Mouse (Mus musculus): ENCODE measurements around the gene Gm6588. TPM values are rescaled to one million over a fixed set of nuclear protein-coding genes. Genes with fewer than 3 reads are reported as not detected.

Gm6588 gene
- polyA plus RNA-seq, 1 experiment from 2014 or later: not detected

DNA sequence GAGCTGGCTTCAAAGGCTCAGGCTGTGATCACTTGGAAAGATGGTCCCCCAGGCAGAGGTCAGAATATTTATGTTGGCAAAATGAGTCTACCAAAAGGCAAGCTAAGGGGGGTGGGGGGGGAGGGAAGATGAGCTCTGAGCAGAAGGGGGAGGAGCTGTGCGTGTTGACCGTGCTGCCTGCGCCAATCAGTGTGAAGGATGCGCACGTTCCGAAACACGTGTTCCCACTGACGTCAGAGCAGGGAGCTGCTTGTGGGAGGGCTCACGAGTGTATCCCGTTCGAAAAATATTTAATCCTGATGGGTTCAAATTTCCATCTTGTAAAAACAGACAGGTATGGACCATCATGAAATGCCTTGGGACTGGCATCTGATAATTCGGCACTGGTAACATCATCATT is 29.7 kb upstream of the Gm6588 start:
- H3K4me1 ChIP-seq (ENCODE audit: control insufficient read depth, insufficient read depth, low read length): peaks cover 17% of the 10 kb centered on the region
- no peak overlapping the region for H3K9ac ChIP-seq (ENCODE audit: low read length)
- H3K9me3 ChIP-seq (ENCODE audit: control insufficient read depth, low read length): no peaks in the 10 kb centered on the region
- H3K27me3 ChIP-seq (ENCODE audit: control insufficient read depth, insufficient read depth, low read length): peaks cover 3% of the 10 kb centered on the region; the same call in 1 of the 2 replicates
- H3K36me3 ChIP-seq (ENCODE audit: control insufficient read depth, insufficient read depth, low read length): no peaks in the 10 kb centered on the region
- 30% methylated on average over 12 of the region's 12 CpGs for WGBS
- no peak for DNase-seq (ENCODE audit: low spot score, missing footprints)
- no peak overlapping the region for H3K4me3 ChIP-seq (ENCODE audit: low read depth, low read length)
- peak; percentile 47; the same call in 1 of the 2 replicates for ATAC-seq (ENCODE audit: low FRiP score)
- H3K4me2 ChIP-seq: peak overlapping the region; percentile 8; the same call in 1 of the 2 replicates
- no peak overlapping the region for H3K27ac ChIP-seq (ENCODE audit: low read depth, low read length)

GRCm38 (mm10) chr5:112426635-112427034 is 22.6 kb upstream of the Gm6588 start:
- Histone ChIP-seq H3K4me3 (ENCODE audit: low read depth, low read length) (no peak overlapping the region), H3K27me3 (ENCODE audit: control insufficient read depth, insufficient read depth, low read length) (peaks cover 10% of the 10 kb centered on the region), H3K9me3 (ENCODE audit: control insufficient read depth, low read length) (no peaks in the 10 kb centered on the region), H3K4me2 (no peak overlapping the region), H3K36me3 (ENCODE audit: control insufficient read depth, insufficient read depth, low read length) (no peaks in the 10 kb centered on the region), H3K4me1 (ENCODE audit: control insufficient read depth, insufficient read depth, low read length) (peaks cover 8% of the 10 kb centered on the region), H3K9ac (ENCODE audit: low read length) (no peak overlapping the region), H3K27ac (ENCODE audit: low read depth, low read length) (no peak overlapping the region)
- ATAC-seq (ENCODE audit: low FRiP score) (no peak), DNase-seq (ENCODE audit: low spot score, missing footprints) (no peak)
- 90% methylated on average over 7 of the region's 7 CpGs for WGBS

- H3K27me3 ChIP-seq (ENCODE audit: control insufficient read depth, insufficient read depth, low read length): peaks cover 10% of the 10 kb centered on the region
- H3K36me3 ChIP-seq (ENCODE audit: control insufficient read depth, insufficient read depth, low read length): no peaks in the 10 kb centered on the region
- H3K9me3 ChIP-seq (ENCODE audit: control insufficient read depth, low read length): no peaks in the 10 kb centered on the region
- peaks cover 11% of the 10 kb centered on the region for H3K4me1 ChIP-seq (ENCODE audit: control insufficient read depth, insufficient read depth, low read length)
- no peak overlapping the region for H3K4me2 ChIP-seq
- no peak overlapping the region for H3K4me3 ChIP-seq (ENCODE audit: low read depth, low read length)
- WGBS: 49% methylated on average over 2 of the region's 2 CpGs
- DNase-seq (ENCODE audit: low spot score, missing footprints) (peak; percentile 98), ATAC-seq (ENCODE audit: low FRiP score) (no peak)
- no peak overlapping the region for H3K27ac ChIP-seq (ENCODE audit: low read depth, low read length)
- no peak overlapping the region for H3K9ac ChIP-seq (ENCODE audit: low read length)
Observed at GRCm38 (mm10) chr5:112427283-112427682, 21.9 kb upstream of the Gm6588 start.

- ATAC-seq (ENCODE audit: low FRiP score) (peak; percentile 61), DNase-seq (ENCODE audit: low spot score, missing footprints) (peak; percentile 98)
- H3K27me3 ChIP-seq (ENCODE audit: control insufficient read depth, insufficient read depth, low read length): peaks cover 10% of the 10 kb centered on the region
- no peak overlapping the region for H3K4me3 ChIP-seq (ENCODE audit: low read depth, low read length)
- H3K27ac ChIP-seq (ENCODE audit: low read depth, low read length): no peak overlapping the region
- no peaks in the 10 kb centered on the region for H3K9me3 ChIP-seq (ENCODE audit: control insufficient read depth, low read length)
- H3K4me1 ChIP-seq (ENCODE audit: control insufficient read depth, insufficient read depth, low read length): peaks cover 11% of the 10 kb centered on the region
- no peaks in the 10 kb centered on the region for H3K36me3 ChIP-seq (ENCODE audit: control insufficient read depth, insufficient read depth, low read length)
- H3K9ac ChIP-seq (ENCODE audit: low read length): peak overlapping the region; percentile 20; the same call in 1 of the 2 replicates
- peak overlapping the region; percentile 33; the same call in 1 of the 2 replicates for H3K4me2 ChIP-seq
- 15% methylated on average over 19 of the region's 19 CpGs for WGBS
Observed at GRCm38 (mm10) chr5:112428944-112429343, 20.3 kb upstream of the Gm6588 start.

GRCm38 (mm10) chr5:112431120-112431775 is 18.0 kb upstream of the Gm6588 start:
- Histone ChIP-seq H3K27me3 (ENCODE audit: control insufficient read depth, insufficient read depth, low read length) (peaks cover 10% of the 10 kb centered on the region), H3K36me3 (ENCODE audit: control insufficient read depth, insufficient read depth, low read length) (no peaks in the 10 kb centered on the region), H3K4me3 (ENCODE audit: low read depth, low read length) (no peak overlapping the region), H3K9me3 (ENCODE audit: control insufficient read depth, low read length) (no peaks in the 10 kb centered on the region), H3K27ac (ENCODE audit: low read depth, low read length) (no peak overlapping the region), H3K4me2 (no peak overlapping the region), H3K9ac (ENCODE audit: low read length) (no peak overlapping the region), H3K4me1 (ENCODE audit: control insufficient read depth, insufficient read depth, low read length) (peaks cover 11% of the 10 kb centered on the region)
- ATAC-seq (ENCODE audit: low FRiP score) (0 out of 2 replicates have a peak, but pooled peaks have one; percentile 8), DNase-seq (ENCODE audit: low spot score, missing footprints) (no peak)
- WGBS: 16% methylated on average over 14 of the region's 14 CpGs

- no peak overlapping the region for H3K27ac ChIP-seq (ENCODE audit: low read depth, low read length)
- 37% methylated on average over 5 of the region's 5 CpGs for WGBS
- no peak overlapping the region for H3K4me3 ChIP-seq (ENCODE audit: low read depth, low read length)
- ATAC-seq (ENCODE audit: low FRiP score) (no peak), DNase-seq (ENCODE audit: low spot score, missing footprints) (no peak)
- no peak overlapping the region for H3K4me2 ChIP-seq
- peaks cover 11% of the 10 kb centered on the region for H3K4me1 ChIP-seq (ENCODE audit: control insufficient read depth, insufficient read depth, low read length)
- no peak overlapping the region for H3K9ac ChIP-seq (ENCODE audit: low read length)
- no peaks in the 10 kb centered on the region for H3K36me3 ChIP-seq (ENCODE audit: control insufficient read depth, insufficient read depth, low read length)
- no peaks in the 10 kb centered on the region for H3K9me3 ChIP-seq (ENCODE audit: control insufficient read depth, low read length)
- H3K27me3 ChIP-seq (ENCODE audit: control insufficient read depth, insufficient read depth, low read length): peaks cover 10% of the 10 kb centered on the region
Observed at GRCm38 (mm10) chr5:112432033-112432432, 17.2 kb upstream of the Gm6588 start.

GRCm38 (mm10) chr5:112433004-112433403 is 16.2 kb upstream of the Gm6588 start:
- Histone ChIP-seq H3K27ac (ENCODE audit: low read depth, low read length) (no peak overlapping the region), H3K36me3 (ENCODE audit: control insufficient read depth, insufficient read depth, low read length) (no peaks in the 10 kb centered on the region), H3K9ac (ENCODE audit: low read length) (no peak overlapping the region; the same call in 1 of the 2 replicates), H3K4me2 (no peak overlapping the region), H3K9me3 (ENCODE audit: control insufficient read depth, low read length) (no peaks in the 10 kb centered on the region), H3K4me3 (ENCODE audit: low read depth, low read length) (no peak overlapping the region), H3K4me1 (ENCODE audit: control insufficient read depth, insufficient read depth, low read length) (peaks cover 11% of the 10 kb centered on the region), H3K27me3 (ENCODE audit: control insufficient read depth, insufficient read depth, low read length) (peaks cover 10% of the 10 kb centered on the region)
- ATAC-seq (ENCODE audit: low FRiP score) (peak; percentile 13), DNase-seq (ENCODE audit: low spot score, missing footprints) (peak; percentile 98)
- 2% methylated on average over 8 of the region's 8 CpGs for WGBS

GRCm38 (mm10) chr5:112438535-112438934 is 10.7 kb upstream of the Gm6588 start:
- H3K27me3 ChIP-seq (ENCODE audit: control insufficient read depth, insufficient read depth, low read length): no peaks in the 10 kb centered on the region; the same call in 1 of the 2 replicates
- WGBS: 64% methylated on average over 10 of the region's 10 CpGs
- no peak for DNase-seq (ENCODE audit: low spot score, missing footprints)
- H3K36me3 ChIP-seq (ENCODE audit: control insufficient read depth, insufficient read depth, low read length): no peaks in the 10 kb centered on the region
- no peaks in the 10 kb centered on the region for H3K4me1 ChIP-seq (ENCODE audit: control insufficient read depth, insufficient read depth, low read length)
- H3K9ac ChIP-seq (ENCODE audit: low read length): no peak overlapping the region
- no peak for ATAC-seq (ENCODE audit: low FRiP score)
- no peaks in the 10 kb centered on the region for H3K9me3 ChIP-seq (ENCODE audit: control insufficient read depth, low read length)
- no peak overlapping the region for H3K27ac ChIP-seq (ENCODE audit: low read depth, low read length)
- H3K4me3 ChIP-seq (ENCODE audit: low read depth, low read length): no peak overlapping the region
- no peak overlapping the region for H3K4me2 ChIP-seq

GRCm38 (mm10) chr5:112453088-112453487 is 3.9 kb downstream of the Gm6588 start:
- no peak for DNase-seq (ENCODE audit: low spot score, missing footprints)
- H3K36me3 ChIP-seq (ENCODE audit: control insufficient read depth, insufficient read depth, low read length): no peaks in the 10 kb centered on the region
- H3K9me3 ChIP-seq (ENCODE audit: control insufficient read depth, low read length): no peaks in the 10 kb centered on the region
- WGBS: 82% methylated on average over 9 of the region's 9 CpGs
- H3K4me1 ChIP-seq (ENCODE audit: control insufficient read depth, insufficient read depth, low read length): no peaks in the 10 kb centered on the region
- H3K4me2 ChIP-seq: no peak overlapping the region
- no peak overlapping the region for H3K4me3 ChIP-seq (ENCODE audit: low read depth, low read length)
- no peak overlapping the region for H3K27ac ChIP-seq (ENCODE audit: low read depth, low read length)
- no peak overlapping the region for H3K9ac ChIP-seq (ENCODE audit: low read length)
- no peaks in the 10 kb centered on the region for H3K27me3 ChIP-seq (ENCODE audit: control insufficient read depth, insufficient read depth, low read length)
- ATAC-seq (ENCODE audit: low FRiP score): no peak

Data from midbrain, embryonic 11.5 days (tissue).